Mouse (Mus musculus) T-helper 2 cell (primary cell): ENCODE measurements around the gene Ntrk3.

Experiments used
- in situ Hi-C: fragments of 300-600 bp; cut with MboI, MseI; formaldehyde crosslinking; loops from one replicate; pipeline ENCODE4 v1.15.1; 2025; ENCODE audit warnings: high pct_unique_total_duplicates

Ntrk3 gene

GRCm38 (mm10) chr7:78449909-78450592, 287.8 kb downstream of the Ntrk3 start:
- in situ Hi-C loops, result loop anchor here (10.0 to 25.0 kb wide), 2 partner anchors 312 to 875 kb away; no protein-coding TSS in a partner anchor

GRCm38 (mm10) chr7:78448841-78449240, 289.0 kb downstream of the Ntrk3 start:
- in situ Hi-C loops, result loop anchor here (25.0 kb wide), 1 partner anchor 313 kb away; no protein-coding TSS in a partner anchor

GRCm38 (mm10) chr7:78443373-78444036, 294.3 kb downstream of the Ntrk3 start:
- in situ Hi-C loops, result loop anchor here (25.0 kb wide), 1 partner anchor 319 kb away; no protein-coding TSS in a partner anchor

GRCm38 (mm10) chr7:78441706-78442105, 296.1 kb downstream of the Ntrk3 start:
- in situ Hi-C loops, result loop anchor here (25.0 kb wide), 1 partner anchor 321 kb away; no protein-coding TSS in a partner anchor

- in situ Hi-C loops, result loop anchor here (25.0 kb wide), 1 partner anchor 321 kb away; no protein-coding TSS in a partner anchor
These were observed 296.9 kb downstream of the Ntrk3 start for GRCm38 (mm10) chr7:78440896-78441295.

- in situ Hi-C loops, result loop anchor here (25.0 kb wide), 1 partner anchor 322 kb away; no protein-coding TSS in a partner anchor
These were observed 297.3 kb downstream of the Ntrk3 start for GRCm38 (mm10) chr7:78440476-78440875.

GRCm38 (mm10) chr7:78439361-78440120, 298.3 kb downstream of the Ntrk3 start:
- in situ Hi-C loops, result loop anchor here (25.0 kb wide), 1 partner anchor 323 kb away; no protein-coding TSS in a partner anchor

GRCm38 (mm10) chr7:78433617-78434144, 304.1 kb downstream of the Ntrk3 start:
- in situ Hi-C loops, result loop anchor here (25.0 kb wide), 1 partner anchor 329 kb away; no protein-coding TSS in a partner anchor

- in situ Hi-C loops, result loop anchor here (25.0 kb wide), 1 partner anchor 331 kb away; no protein-coding TSS in a partner anchor
These were observed 306.2 kb downstream of the Ntrk3 start for GRCm38 (mm10) chr7:78431611-78432010.

GRCm38 (mm10) chr7:78412172-78412571, 325.6 kb downstream of the Ntrk3 start:
- in situ Hi-C loops, result no loop called here

GRCm38 (mm10) chr7:78409970-78410369, 327.8 kb downstream of the Ntrk3 start:
- in situ Hi-C loops, result no loop called here

- in situ Hi-C loops, result no loop called here
These were observed 331.0 kb downstream of the Ntrk3 start for GRCm38 (mm10) chr7:78406641-78407291.

GRCm38 (mm10) chr7:78404481-78404880, 333.3 kb downstream of the Ntrk3 start:
- in situ Hi-C loops, result no loop called here

- in situ Hi-C loops, result no loop called here
These were observed 335.3 kb downstream of the Ntrk3 start for GRCm38 (mm10) chr7:78402495-78402894.

GRCm38 (mm10) chr7:78400219-78400618, 337.6 kb downstream of the Ntrk3 start:
- in situ Hi-C loops, result no loop called here

- in situ Hi-C loops, result no loop called here
These were observed 339.4 kb downstream of the Ntrk3 start for GRCm38 (mm10) chr7:78398377-78398776.

- in situ Hi-C loops, result no loop called here
These were observed 340.6 kb downstream of the Ntrk3 start for GRCm38 (mm10) chr7:78397215-78397614.

GRCm38 (mm10) chr7:78390019-78390418, 347.8 kb downstream of the Ntrk3 start:
- in situ Hi-C loops, result no loop called here

- in situ Hi-C loops, result no loop called here
These were observed 349.7 kb downstream of the Ntrk3 start for GRCm38 (mm10) chr7:78388101-78388500.

GRCm38 (mm10) chr7:78385971-78386370, 351.8 kb downstream of the Ntrk3 start:
- in situ Hi-C loops, result no loop called here

GRCm38 (mm10) chr7:78384111-78384510, 353.7 kb downstream of the Ntrk3 start:
- in situ Hi-C loops, result no loop called here
